Mouse (Mus musculus) E14TG2a.4 (cell line): ENCODE results near the gene Chrm3.

Experiments used
- H3K27me3 ChIP-seq: 2 replicates; pipeline ENCODE4 v1.6.1; 2014; ENCODE audit warnings: low read length, control low read depth; ENCODE audit not compliant: insufficient read depth
- H3K36me3 ChIP-seq: 2 replicates; pipeline ENCODE4 v1.6.1; 2014; ENCODE audit warnings: low read length, control low read depth; ENCODE audit not compliant: insufficient read depth
- H3K4me1 ChIP-seq: replicated peaks from 2 replicates; pipeline ENCODE4 v1.6.1; 2014; ENCODE audit warnings: low read depth, low read length, control low read depth
- H3K4me3 ChIP-seq: replicated peaks from 2 replicates; pipeline ENCODE4 v1.5.1; 2014; ENCODE audit warnings: mild to moderate bottlenecking, low read length
- H3K9me3 ChIP-seq: 2 replicates; pipeline ENCODE4 v1.6.1; 2014; ENCODE audit warnings: low read length, control low read depth
- CTCF ChIP-seq: conservative IDR thresholded peaks from 2 replicates; pipeline ENCODE4 v1.5.1; 2014; ENCODE audit warnings: low read length
- NANOG ChIP-seq: IDR thresholded peaks from 2 replicates; pipeline ENCODE4 v1.6.1; 2014; ENCODE audit warnings: borderline replicate concordance, low read length, mixed read lengths
- POU5F1 ChIP-seq: IDR thresholded peaks from 2 replicates; pipeline ENCODE4 v1.6.1; 2014; ENCODE audit warnings: low read length, borderline replicate concordance

The Chrm3 gene

GRCm38 (mm10) chr13:10157496-10157895 lies 203.2 kb downstream of the Chrm3 start:
- Histone ChIP-seq H3K27me3 (no peaks in the 10 kb centered on the region), H3K9me3 (no peaks in the 10 kb centered on the region), H3K4me3 (no peak overlapping the region), H3K36me3 (no peaks in the 10 kb centered on the region), H3K4me1 (no peaks in the 10 kb centered on the region)
- TF ChIP-seq POU5F1 (no peak), CTCF (no peak), NANOG (no peak)

DNA sequence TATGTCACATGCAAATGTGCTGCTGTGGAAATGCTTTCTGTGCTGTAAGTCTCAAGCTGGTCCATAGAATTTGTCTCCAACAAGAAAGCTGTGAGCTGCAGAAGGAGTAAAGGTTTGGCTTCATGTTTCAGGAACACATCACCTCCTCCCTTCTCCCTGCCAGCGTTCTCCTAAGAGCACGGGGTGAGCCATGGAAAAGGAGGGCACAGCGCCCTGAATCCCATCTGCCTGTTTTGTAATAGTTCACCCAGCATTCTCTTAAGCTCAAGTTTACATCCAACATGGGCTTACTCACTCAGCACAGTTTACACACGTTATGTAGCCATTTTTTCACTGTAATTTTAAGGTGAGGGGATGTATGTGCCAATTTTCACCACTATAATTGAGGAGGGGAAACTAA lies 220.1 kb downstream of the Chrm3 start:
- Histone ChIP-seq H3K36me3 (no peaks in the 10 kb centered on the region), H3K27me3 (no peaks in the 10 kb centered on the region), H3K9me3 (no peaks in the 10 kb centered on the region), H3K4me1 (no peaks in the 10 kb centered on the region), H3K4me3 (no peak overlapping the region)
- no peak for TF ChIP-seq POU5F1
- no peak for TF ChIP-seq NANOG
- no peak for TF ChIP-seq CTCF

DNA sequence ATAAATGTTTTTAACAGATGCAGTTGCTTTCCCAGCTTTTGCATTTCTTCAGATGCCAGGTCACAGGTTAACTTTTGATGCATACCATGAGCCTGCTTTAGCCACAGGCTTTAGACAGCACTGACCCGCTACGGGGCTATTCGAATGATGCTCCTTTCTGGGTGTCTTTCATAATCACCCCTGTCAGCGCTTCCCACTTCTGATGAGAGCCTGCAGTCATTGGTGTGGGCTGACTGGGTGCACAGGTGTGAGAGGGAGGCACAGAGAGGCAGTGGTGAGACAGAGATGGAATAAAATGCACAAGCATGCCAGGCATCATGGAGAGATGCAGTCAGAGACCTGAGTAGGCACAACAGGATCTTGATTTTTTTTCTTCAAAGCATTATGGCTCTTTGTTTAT lies 221.8 kb downstream of the Chrm3 start:
- no peaks in the 10 kb centered on the region for H3K27me3 ChIP-seq
- H3K4me1 ChIP-seq: no peaks in the 10 kb centered on the region
- H3K36me3 ChIP-seq: no peaks in the 10 kb centered on the region
- H3K4me3 ChIP-seq: no peak overlapping the region
- TF ChIP-seq CTCF: no peak
- no peak for TF ChIP-seq POU5F1
- TF ChIP-seq NANOG: no peak
- no peaks in the 10 kb centered on the region for H3K9me3 ChIP-seq

GRCm38 (mm10) chr13:10131064-10131463 lies 229.6 kb downstream of the Chrm3 start:
- TF ChIP-seq NANOG (no peak), CTCF (no peak)
- Histone ChIP-seq H3K27me3 (no peaks in the 10 kb centered on the region), H3K4me3 (no peak overlapping the region), H3K9me3 (no peaks in the 10 kb centered on the region), H3K36me3 (no peaks in the 10 kb centered on the region), H3K4me1 (no peaks in the 10 kb centered on the region)

DNA sequence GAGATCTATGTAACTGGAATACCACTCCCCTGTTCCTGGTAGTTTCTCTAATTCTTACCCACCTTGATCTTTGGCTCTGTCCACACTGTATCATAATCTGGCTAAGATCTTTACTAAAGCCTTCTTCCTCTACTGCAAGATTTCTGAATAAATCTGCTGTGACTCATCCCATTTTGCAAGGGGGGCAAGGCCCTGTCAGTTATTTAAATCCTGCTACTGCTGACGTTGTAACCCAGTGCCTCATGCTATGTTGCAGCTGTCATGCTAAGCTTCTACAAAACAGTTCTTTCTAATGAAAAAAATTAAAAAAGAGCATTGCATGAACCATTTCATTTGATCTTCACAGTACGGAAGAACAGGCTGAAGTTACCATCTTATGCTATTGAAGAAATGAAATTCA lies 248.4 kb downstream of the Chrm3 start:
- H3K27me3 ChIP-seq: no peaks in the 10 kb centered on the region
- no peak overlapping the region for H3K4me3 ChIP-seq
- TF ChIP-seq CTCF (no peak), NANOG (no peak), POU5F1 (no peak)
- no peaks in the 10 kb centered on the region for H3K4me1 ChIP-seq
- no peaks in the 10 kb centered on the region for H3K36me3 ChIP-seq
- H3K9me3 ChIP-seq: no peaks in the 10 kb centered on the region

DNA sequence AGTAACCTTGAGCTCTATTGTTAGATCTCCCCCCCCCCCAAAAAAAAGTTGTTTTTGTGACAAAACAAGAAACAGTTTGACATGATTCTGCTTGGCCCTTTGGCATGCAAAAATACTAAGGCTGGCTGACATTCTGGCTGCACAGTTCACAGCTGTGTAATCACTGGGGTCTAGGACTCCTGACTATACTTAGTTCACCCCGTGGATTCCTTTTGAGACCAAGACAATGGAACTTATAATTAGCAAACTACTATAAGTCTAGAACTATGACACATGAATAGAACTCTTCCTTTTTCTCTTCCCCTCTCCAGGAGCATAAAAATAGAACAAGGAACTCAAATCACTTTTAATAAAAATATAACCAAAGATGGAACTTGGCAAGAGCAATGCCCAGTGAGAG lies 251.1 kb downstream of the Chrm3 start:
- Histone ChIP-seq H3K36me3 (no peaks in the 10 kb centered on the region), H3K27me3 (no peaks in the 10 kb centered on the region), H3K4me1 (no peaks in the 10 kb centered on the region), H3K4me3 (no peak overlapping the region), H3K9me3 (no peaks in the 10 kb centered on the region)
- no peak for TF ChIP-seq POU5F1
- no peak for TF ChIP-seq NANOG
- TF ChIP-seq CTCF: no peak

DNA sequence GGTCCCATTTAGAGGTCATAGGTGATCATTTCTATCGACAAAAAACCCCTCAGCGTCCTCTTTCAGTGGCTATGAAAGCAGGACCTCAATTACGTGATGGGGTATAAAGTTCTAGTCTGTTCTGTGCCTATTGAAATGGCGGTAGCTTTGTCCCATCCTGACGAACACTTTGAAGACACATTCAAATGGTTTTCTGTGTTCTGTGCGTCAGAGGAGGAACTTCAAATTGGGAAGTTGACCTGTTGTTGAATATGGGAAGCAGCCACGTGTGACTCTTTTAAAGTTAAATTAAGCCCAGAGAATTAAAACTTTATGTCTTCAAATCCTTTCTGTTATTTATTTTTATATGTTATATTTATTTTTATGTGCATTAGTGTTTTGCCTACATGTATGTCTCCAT lies 253.3 kb downstream of the Chrm3 start:
- Histone ChIP-seq H3K4me1 (no peaks in the 10 kb centered on the region), H3K9me3 (no peaks in the 10 kb centered on the region), H3K4me3 (no peak overlapping the region), H3K27me3 (no peaks in the 10 kb centered on the region), H3K36me3 (no peaks in the 10 kb centered on the region)
- TF ChIP-seq NANOG: no peak
- no peak for TF ChIP-seq POU5F1
- no peak for TF ChIP-seq CTCF

- Histone ChIP-seq H3K36me3 (no peaks in the 10 kb centered on the region), H3K4me3 (no peak overlapping the region), H3K27me3 (no peaks in the 10 kb centered on the region), H3K4me1 (no peaks in the 10 kb centered on the region), H3K9me3 (no peaks in the 10 kb centered on the region)
- TF ChIP-seq NANOG (no peak), POU5F1 (no peak), CTCF (no peak)
Observed at GRCm38 (mm10) chr13:10090778-10091177, 269.9 kb downstream of the Chrm3 start.

- H3K4me3 ChIP-seq: no peak overlapping the region
- TF ChIP-seq NANOG: no peak
- no peak for TF ChIP-seq CTCF
- no peak for TF ChIP-seq POU5F1
- no peaks in the 10 kb centered on the region for H3K4me1 ChIP-seq
- H3K36me3 ChIP-seq: no peaks in the 10 kb centered on the region
- H3K27me3 ChIP-seq: no peaks in the 10 kb centered on the region
- no peaks in the 10 kb centered on the region for H3K9me3 ChIP-seq
Observed at GRCm38 (mm10) chr13:10086336-10086735, 274.3 kb downstream of the Chrm3 start.
